Comparison of ENCODE assay signal across 10 mouse cellular contexts in the genomic region with DNA sequence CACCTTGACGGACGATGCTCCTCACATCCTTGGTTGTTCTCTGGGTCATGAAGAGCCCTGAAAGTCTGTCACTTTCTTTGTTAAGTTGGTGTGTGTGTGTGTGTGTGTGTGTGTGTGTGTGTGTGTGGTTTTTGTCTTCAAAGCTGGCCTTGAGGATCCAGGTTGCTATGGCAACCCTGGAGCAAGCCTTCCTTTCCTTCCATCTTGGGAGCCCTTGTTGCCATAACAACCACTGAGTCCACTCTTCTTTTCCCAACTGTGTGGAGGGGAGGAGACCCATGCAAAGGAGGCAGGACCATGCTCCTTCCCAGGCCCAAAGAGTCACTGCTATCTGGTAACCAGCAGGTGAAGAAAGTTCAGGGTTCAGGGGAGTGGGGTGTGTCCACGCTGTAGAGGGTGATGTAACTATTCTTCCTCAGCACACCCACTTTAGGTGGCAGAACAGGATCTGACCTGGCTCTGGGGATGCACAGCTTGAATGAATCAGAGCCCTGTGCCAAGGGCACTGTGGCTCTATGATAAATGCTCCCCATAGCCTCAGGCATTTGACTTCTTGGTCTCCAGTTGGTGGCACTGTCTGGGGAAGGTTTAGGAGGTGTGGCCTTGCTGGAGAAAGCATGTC. TPM values are rescaled to one million over a fixed set of nuclear protein-coding genes. Genes with fewer than 3 reads are reported as not detected.
DNase-seq lines count a peak whose midpoint lies in the region; ATAC-seq lines count a peak whose summit lies in the region.
"Had no signal": no experiment of that assay in that cellular context is flagged by ENCODE, and none has a peak within 500 bp of the region (broad histone marks: within the 10 kb centered on the region; RNA-seq: fewer than 3 reads in every experiment).

No protein-coding gene starts in this region.

- H3K4me1 ChIP-seq in hindbrain, embryonic 14.5 days (replicated peaks; ENCODE audit: control insufficient read depth, insufficient read depth, low read length): peaks cover 23% of the 10 kb centered on the region
- peaks cover 52% of the 10 kb centered on the region for H3K4me1 ChIP-seq in midbrain, embryonic 13.5 days (replicated peaks)

- peak overlapping the region; percentile 7; the same call in 1 of the 2 replicates for H3K4me2 ChIP-seq in hindbrain, embryonic 14.5 days (replicated peaks)
- H3K4me2 ChIP-seq in midbrain, embryonic 13.5 days (replicated peaks): no peak overlapping the region

- 29% methylated on average over 3 of the region's 3 CpGs for WGBS in hindbrain, embryonic 14.5 days
- 26% methylated on average over 3 of the region's 3 CpGs for WGBS in midbrain, embryonic 13.5 days

- H3K27ac ChIP-seq in hindbrain, embryonic 14.5 days: peak overlapping the region; percentile 75
- H3K27ac ChIP-seq in midbrain, embryonic 13.5 days: peak overlapping the region; percentile 79

- no peaks in the 10 kb centered on the region for H3K36me3 ChIP-seq in hindbrain, embryonic 14.5 days (replicated peaks; ENCODE audit: control insufficient read depth, insufficient read depth)
- no peaks in the 10 kb centered on the region for H3K36me3 ChIP-seq in midbrain, embryonic 13.5 days

- no peaks in the 10 kb centered on the region for H3K9me3 ChIP-seq in hindbrain, embryonic 14.5 days (ENCODE audit: control insufficient read depth, low read length)
- H3K9me3 ChIP-seq in midbrain, embryonic 13.5 days: no peaks in the 10 kb centered on the region

- H3K9ac ChIP-seq in hindbrain, embryonic 14.5 days: no peak overlapping the region
- H3K9ac ChIP-seq in midbrain, embryonic 13.5 days (replicated peaks): no peak overlapping the region

- H3K27me3 ChIP-seq in hindbrain, embryonic 14.5 days (ENCODE audit: control insufficient read depth, insufficient read depth, low read length): no peaks in the 10 kb centered on the region
- 0 out of 2 replicates have a peak, but pooled peaks cover 3% of the 10 kb centered on the region for H3K27me3 ChIP-seq in midbrain, embryonic 13.5 days

- ATAC-seq in hindbrain, embryonic 14.5 days (ENCODE audit: low FRiP score): peak; percentile 82
- peak; percentile 88 for ATAC-seq in midbrain, embryonic 13.5 days

- DNase-seq in layer of hippocampus, adult 8-10 months (ENCODE audit: low spot score in 2 of 2): peak; percentile 56 to 67
- no peak for DNase-seq in layer of hippocampus, adult 9-10 months (ENCODE audit: low spot score)
- peak; percentile 83 for DNase-seq in hindbrain, embryonic 14.5 days (ENCODE audit: low spot score)
- peak; percentile 95 for DNase-seq in telencephalon, adult 2 months (ENCODE audit: low read depth, low spot score)
- no peak for DNase-seq in cerebellum, adult 11-12 months
- DNase-seq in thymus, postnatal 25 days: no peak
- no peak for DNase-seq in lung, postnatal 14 days
- DNase-seq: heart, postnatal 14 days; lung, adult 2 months had no signal

- no peak overlapping the region for H3K4me3 ChIP-seq in hindbrain, embryonic 14.5 days (replicated peaks; ENCODE audit: low read length)
- no peak overlapping the region for H3K4me3 ChIP-seq in midbrain, embryonic 13.5 days (replicated peaks)

RNA-seq across cellular contexts. Expression of a gene that starts 39.5 kb away (rescaled TPM):
- total RNA-seq in layer of hippocampus, adult 8-10 months (2022): 10 to 100 TPM; 13.2 to 17.1 (median 14.7) TPM
- polyA plus RNA-seq in hindbrain, embryonic 14.5 days (2014; fragmentation: Nextera tagmentation; extraction: Ambion mirVana): 15.4 and 17.1 TPM in 2 replicates
- 8.9 and 10.6 TPM in 2 replicates for polyA plus RNA-seq in midbrain, embryonic 13.5 days (2015; fragmentation: Nextera tagmentation; extraction: Ambion mirVana)

Comparison
In these comparisons a context has a peak if more than half of its experiments do, and no peak if none do; other contexts are left out.
1. DNase-seq: peak in layer of hippocampus, adult 8-10 months (2 of 2), hindbrain, embryonic 14.5 days (single experiment) and telencephalon, adult 2 months (single experiment); none in layer of hippocampus, adult 9-10 months (single experiment), cerebellum, adult 11-12 months (single experiment), thymus, postnatal 25 days (single experiment) and lung, postnatal 14 days (single experiment).